ENCODE assay signal across 32 mouse cellular contexts in the genomic region with DNA sequence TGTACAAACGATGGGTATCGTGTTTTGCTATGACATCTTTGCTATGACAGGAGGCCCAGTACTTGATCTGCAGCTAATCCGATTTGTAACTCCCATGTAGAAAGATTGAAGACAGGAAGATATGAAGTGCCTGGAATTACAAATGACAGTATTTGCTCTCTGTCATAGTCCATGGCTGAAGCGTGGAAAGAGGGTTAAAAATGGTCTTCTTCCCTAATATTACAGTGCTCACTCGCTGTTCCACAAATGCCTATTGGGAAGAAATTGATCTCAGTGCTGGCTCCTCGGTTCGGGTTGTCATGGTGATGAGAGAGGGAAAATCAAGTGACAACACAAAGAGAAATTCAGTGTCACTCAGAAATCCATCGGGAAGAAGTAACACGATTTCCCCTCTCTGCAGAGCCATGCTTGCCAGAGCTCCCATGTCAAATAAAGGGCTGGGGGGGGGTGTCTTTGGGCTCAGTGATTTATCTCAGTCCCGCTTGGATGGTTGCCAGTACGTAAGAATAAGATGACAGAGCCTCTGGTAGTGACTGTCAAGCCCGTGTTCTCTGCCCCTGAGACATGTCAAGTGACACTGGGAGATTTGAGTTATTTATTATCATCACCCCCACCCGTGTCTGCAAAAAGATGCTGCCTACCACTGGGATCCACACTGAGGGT. TPM values are rescaled to one million over a fixed set of nuclear protein-coding genes. Genes with fewer than 3 reads are reported as not detected.
DNase-seq lines count a peak whose midpoint lies in the region; ATAC-seq and TF ChIP-seq lines count a peak whose summit lies in the region.
"Had no signal": no experiment of that assay in that cellular context is flagged by ENCODE, and none has a peak within 500 bp of the region (broad histone marks: within the 10 kb centered on the region; RNA-seq: fewer than 3 reads in every experiment).

No protein-coding gene starts in this region.

- no peak for TF ChIP-seq CTCF in lung, embryonic 14.5 days (IDR thresholded peaks at IDR 0.05; ENCODE audit: low read depth)
- TF ChIP-seq CTCF in brain, embryonic 14.5 days (IDR thresholded peaks at IDR 0.05; ENCODE audit: borderline replicate concordance, extremely low read depth, insufficient read depth, insufficient read length), result no peak

- no peaks in the 10 kb centered on the region for H3K4me1 ChIP-seq in forebrain, embryonic 14.5 days (ENCODE audit: control insufficient read depth, insufficient read depth, low read length)
- no peaks in the 10 kb centered on the region for H3K4me1 ChIP-seq in forebrain, embryonic 12.5 days
- H3K4me1 ChIP-seq in lung, embryonic 14.5 days (ENCODE audit: insufficient read depth), result no peaks in the 10 kb centered on the region
- H3K4me1 ChIP-seq in midbrain, embryonic 15.5 days, result no peaks in the 10 kb centered on the region
- H3K4me1 ChIP-seq: intestine, embryonic 15.5 days; megakaryocyte, embryonic 14.5 days had no signal

- H3K27ac ChIP-seq in forebrain, embryonic 14.5 days (ENCODE audit: low read depth, low read length), result no peak overlapping the region
- H3K27ac ChIP-seq in forebrain, embryonic 12.5 days, result no peak overlapping the region
- no peak overlapping the region for H3K27ac ChIP-seq in lung, embryonic 14.5 days (ENCODE audit: low read depth)
- H3K27ac ChIP-seq in midbrain, embryonic 15.5 days, result 0 out of 2 replicates have a peak overlapping the region, but pooled peaks have one; percentile 25
- H3K27ac ChIP-seq: gastrocnemius, adult 2 months; heart, embryonic 13.5 days; intestine, embryonic 15.5 days; liver, embryonic 14.5 days had no signal

- H3K36me3 ChIP-seq in forebrain, embryonic 14.5 days (ENCODE audit: control insufficient read depth, insufficient read depth, low read length), result no peaks in the 10 kb centered on the region
- no peaks in the 10 kb centered on the region for H3K36me3 ChIP-seq in forebrain, embryonic 12.5 days (replicated peaks)
- no peaks in the 10 kb centered on the region for H3K36me3 ChIP-seq in lung, embryonic 14.5 days (ENCODE audit: insufficient read depth)
- H3K36me3 ChIP-seq in midbrain, embryonic 15.5 days (replicated peaks), result no peaks in the 10 kb centered on the region
- H3K36me3 ChIP-seq: G1E; heart, embryonic 13.5 days; intestine, embryonic 15.5 days had no signal

- no peak overlapping the region for H3K4me2 ChIP-seq in forebrain, embryonic 14.5 days (ENCODE audit: low read length)
- H3K4me2 ChIP-seq in forebrain, embryonic 12.5 days, result no peak overlapping the region
- H3K4me2 ChIP-seq in lung, embryonic 14.5 days, result no peak overlapping the region
- H3K4me2 ChIP-seq in midbrain, embryonic 15.5 days, result no peak overlapping the region
- H3K4me2 ChIP-seq: heart, embryonic 13.5 days; intestine, embryonic 15.5 days had no signal

- no peaks in the 10 kb centered on the region for H3K27me3 ChIP-seq in forebrain, embryonic 14.5 days (replicated peaks; ENCODE audit: control insufficient read depth, insufficient read depth, low read length)
- peaks cover 23% of the 10 kb centered on the region for H3K27me3 ChIP-seq in forebrain, embryonic 12.5 days
- no peaks in the 10 kb centered on the region for H3K27me3 ChIP-seq in lung, embryonic 14.5 days (ENCODE audit: insufficient read depth, low read length)
- peaks cover 2% of the 10 kb centered on the region; the same call in 1 of the 2 replicates for H3K27me3 ChIP-seq in midbrain, embryonic 15.5 days (replicated peaks)
- H3K27me3 ChIP-seq: intestine, embryonic 15.5 days had no signal

- peak; percentile 28 for DNase-seq in forebrain, embryonic 14.5 days (ENCODE audit: low spot score)
- DNase-seq in lung, embryonic 14.5 days, result peak; percentile 14
- DNase-seq in lung, postnatal 4 days, result no peak
- DNase-seq in brain, embryonic 14.5 days (ENCODE audit: low read depth), result peak; percentile 64
- no peak for DNase-seq in kidney, postnatal 4 days
- DNase-seq in ovary, postnatal 10 days (ENCODE audit: low spot score), result no peak
- DNase-seq: adrenal gland, adult 8-10 months; cerebellum, adult 11 months; cerebellum, adult 9-10 months; cerebellum, postnatal 36 days; gastrocnemius, adult 2 months; heart, postnatal 10 days; kidney, adult 9 months; kidney, postnatal 10 days; layer of hippocampus, adult 9-11 months; liver; lung, adult 2 months; lung, postnatal 36 days; right cerebral cortex, adult 18-20 months; spleen, adult 18-20 months; thymus, postnatal 14 days had no signal

- TF ChIP-seq POLR2A in brain, embryonic 14.5 days (IDR thresholded peaks at IDR 0.05; ENCODE audit: borderline replicate concordance, extremely low read depth, insufficient read depth, insufficient read length, poor library complexity, severe bottlenecking), result no peak

- no peak overlapping the region for H3K9ac ChIP-seq in forebrain, embryonic 14.5 days (ENCODE audit: low read length)
- no peak overlapping the region for H3K9ac ChIP-seq in forebrain, embryonic 12.5 days
- no peak overlapping the region for H3K9ac ChIP-seq in lung, embryonic 14.5 days
- no peak overlapping the region for H3K9ac ChIP-seq in midbrain, embryonic 15.5 days
- H3K9ac ChIP-seq: heart, embryonic 13.5 days; intestine, embryonic 15.5 days; liver, embryonic 14.5 days had no signal

- ATAC-seq in forebrain, embryonic 14.5 days, result peak; percentile 18; the same call in 1 of the 2 replicates
- no peak for ATAC-seq in forebrain, embryonic 12.5 days (ENCODE audit: low FRiP score)
- ATAC-seq in lung, embryonic 14.5 days (ENCODE audit: insufficient read depth), result no peak
- peak; percentile 78 for ATAC-seq in midbrain, embryonic 15.5 days (replicated peaks)
- ATAC-seq: intestine, embryonic 15.5 days had no signal

- H3K9me3 ChIP-seq in forebrain, embryonic 14.5 days (replicated peaks; ENCODE audit: control insufficient read depth, low read length), result no peaks in the 10 kb centered on the region
- H3K9me3 ChIP-seq in forebrain, embryonic 12.5 days, result no peaks in the 10 kb centered on the region
- no peaks in the 10 kb centered on the region for H3K9me3 ChIP-seq in lung, embryonic 14.5 days (ENCODE audit: low read depth, low read length)
- H3K9me3 ChIP-seq in midbrain, embryonic 15.5 days, result no peaks in the 10 kb centered on the region
- H3K9me3 ChIP-seq: G1E; heart, embryonic 13.5 days; intestine, embryonic 15.5 days; megakaryocyte, embryonic 14.5 days had no signal

- 77% methylated on average over 13 of the region's 13 CpGs for WGBS in forebrain, embryonic 14.5 days
- 78% methylated on average over 13 of the region's 13 CpGs for WGBS in forebrain, embryonic 12.5 days
- 54% methylated on average over 13 of the region's 13 CpGs for WGBS in lung, embryonic 14.5 days
- 48% methylated on average over 13 of the region's 13 CpGs for WGBS in midbrain, embryonic 15.5 days

- no peak overlapping the region for H3K4me3 ChIP-seq in forebrain, embryonic 14.5 days (ENCODE audit: low read depth, low read length)
- H3K4me3 ChIP-seq in forebrain, embryonic 12.5 days (replicated peaks), result no peak overlapping the region
- H3K4me3 ChIP-seq in lung, embryonic 14.5 days (ENCODE audit: low read depth, low read length), result no peak overlapping the region
- H3K4me3 ChIP-seq in midbrain, embryonic 15.5 days, result no peak overlapping the region
- H3K4me3 ChIP-seq: gastrocnemius, adult 2 months; heart, embryonic 13.5 days; intestine, embryonic 15.5 days; megakaryocyte, embryonic 14.5 days had no signal

RNA-seq across cellular contexts. Expression of a gene that starts 12.0 kb away (rescaled TPM):
- polyA plus RNA-seq in forebrain, embryonic 14.5 days (2014; fragmentation: Nextera tagmentation; extraction: Ambion mirVana), result not detected in 2 replicates
- not detected in 2 replicates for polyA plus RNA-seq in forebrain, embryonic 12.5 days (2016; fragmentation: Nextera tagmentation; extraction: Ambion mirVana)
- polyA plus RNA-seq in lung, embryonic 14.5 days (2014; fragmentation: Nextera tagmentation; extraction: Ambion mirVana), result not detected in 2 replicates
- 0.30 and 0.36 TPM in 2 replicates for polyA plus RNA-seq in brain, embryonic 14.5 days (2012; rRNA removed)
- polyA plus RNA-seq in midbrain, embryonic 15.5 days (2015; fragmentation: Nextera tagmentation; extraction: Ambion mirVana), result not detected in 2 replicates
- polyA plus RNA-seq: embryonic facial prominence, embryonic 11.5 days; heart, embryonic 13.5 days; intestine, embryonic 15.5 days; limb, embryonic 11.5 days; neural tube, embryonic 14.5 days; urinary bladder, adult 2 months had no signal

RNA-seq across cellular contexts. Expression of a gene that starts 30.5 kb away (rescaled TPM):
- 0.56 and 0.61 TPM in 2 replicates for polyA plus RNA-seq in forebrain, embryonic 14.5 days (2014; fragmentation: Nextera tagmentation; extraction: Ambion mirVana)
- 0.11 and 0.29 TPM in 2 replicates for polyA plus RNA-seq in forebrain, embryonic 12.5 days (2016; fragmentation: Nextera tagmentation; extraction: Ambion mirVana)
- not detected in 2 replicates for polyA plus RNA-seq in lung, embryonic 14.5 days (2014; fragmentation: Nextera tagmentation; extraction: Ambion mirVana)
- polyA plus RNA-seq in brain, embryonic 14.5 days (2012; rRNA removed), result 0.28 and 0.94 TPM in 2 replicates
- 0.59 and 0.77 TPM in 2 replicates for polyA plus RNA-seq in midbrain, embryonic 15.5 days (2015; fragmentation: Nextera tagmentation; extraction: Ambion mirVana)
- polyA plus RNA-seq: embryonic facial prominence, embryonic 11.5 days; limb, embryonic 11.5 days; neural tube, embryonic 14.5 days had no signal

RNA-seq across cellular contexts. Expression of a gene that starts 55.8 kb away (rescaled TPM):
- not detected in 2 replicates for polyA plus RNA-seq in forebrain, embryonic 14.5 days (2014; fragmentation: Nextera tagmentation; extraction: Ambion mirVana)
- polyA plus RNA-seq in forebrain, embryonic 12.5 days (2016; fragmentation: Nextera tagmentation; extraction: Ambion mirVana), result 0.50 TPM in 1 of 2 replicates, not detected in the other
- polyA plus RNA-seq in lung, embryonic 14.5 days (2014; fragmentation: Nextera tagmentation; extraction: Ambion mirVana), result 0.32 and 0.42 TPM in 2 replicates
- polyA plus RNA-seq in brain, embryonic 14.5 days (2012; rRNA removed), result not detected in 2 replicates
- polyA plus RNA-seq in midbrain, embryonic 15.5 days (2015; fragmentation: Nextera tagmentation; extraction: Ambion mirVana), result not detected in 2 replicates
- polyA plus RNA-seq: embryonic facial prominence, embryonic 11.5 days; limb, embryonic 11.5 days; liver, embryonic 14.5 days; lung, adult 2 months; neural tube, embryonic 14.5 days; urinary bladder, adult 2 months had no signal

Comparison
In these comparisons a context has a peak if more than half of its experiments do, and no peak if none do; other contexts are left out.
1. ATAC-seq: peak in forebrain, embryonic 14.5 days (single experiment) and midbrain, embryonic 15.5 days (single experiment); none in forebrain, embryonic 12.5 days (single experiment) and lung, embryonic 14.5 days (single experiment).
2. DNase-seq: peak in forebrain, embryonic 14.5 days (single experiment), lung, embryonic 14.5 days (single experiment) and brain, embryonic 14.5 days (single experiment); none in lung, postnatal 4 days (0 of 2), kidney, postnatal 4 days (0 of 2) and ovary, postnatal 10 days (single experiment).